Comparison of ENCODE assay signal across 28 mouse cellular contexts in the genomic region with DNA sequence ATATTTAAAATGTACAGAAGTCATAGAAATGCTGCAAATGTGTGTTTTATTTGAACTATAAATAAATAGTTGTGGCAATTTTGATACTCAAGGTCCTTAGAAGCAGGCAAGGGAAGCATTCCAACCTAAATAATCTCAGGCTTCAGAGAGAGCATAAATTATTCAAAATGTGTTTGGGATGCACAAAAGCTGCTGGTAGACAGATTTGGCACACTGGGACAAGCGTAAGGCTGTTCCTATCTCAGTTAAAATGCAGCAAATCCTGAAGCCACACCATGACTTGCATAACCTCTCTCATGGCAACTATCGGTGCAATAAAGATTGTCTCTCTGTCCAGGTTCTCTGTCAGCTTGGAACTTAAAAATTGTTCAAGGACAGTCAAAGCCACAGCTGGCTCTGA.
A peak's percentile ranks its signal among the peaks of the same experiment; 100 is the strongest.
DNase-seq lines count a peak whose midpoint lies in the region; ATAC-seq and TF ChIP-seq lines count a peak whose summit lies in the region.
"Had no signal": no experiment of that assay in that cellular context is flagged by ENCODE, and none has a peak within 500 bp of the region (broad histone marks: within the 10 kb centered on the region; RNA-seq: fewer than 3 reads in every experiment).

No protein-coding gene starts in this region.

- H3K4me2 ChIP-seq in forebrain, embryonic 16.5 days (ENCODE audit: low read length) = no peak overlapping the region
- no peak overlapping the region for H3K4me2 ChIP-seq in forebrain, embryonic 12.5 days
- H3K4me2 ChIP-seq in kidney, postnatal 0 days (ENCODE audit: low read length) = no peak overlapping the region
- H3K4me2 ChIP-seq: embryonic facial prominence, embryonic 13.5 days; heart, embryonic 11.5 days; hindbrain, embryonic 12.5 days; intestine, embryonic 15.5 days had no signal

- no peak overlapping the region for H3K4me3 ChIP-seq in forebrain, embryonic 16.5 days (replicated peaks; ENCODE audit: low read length)
- no peak overlapping the region for H3K4me3 ChIP-seq in forebrain, embryonic 12.5 days (replicated peaks)
- no peak overlapping the region for H3K4me3 ChIP-seq in kidney, postnatal 0 days (replicated peaks; ENCODE audit: low read depth, low read length)
- H3K4me3 ChIP-seq: embryonic facial prominence, embryonic 10.5 days; embryonic facial prominence, embryonic 13.5 days; erythroblast, embryonic 14.5 days; gastrocnemius, adult 2 months; hindbrain, embryonic 12.5 days; intestine, embryonic 15.5 days had no signal

- no peaks in the 10 kb centered on the region for H3K9me3 ChIP-seq in forebrain, embryonic 16.5 days (ENCODE audit: control insufficient read depth, low read length)
- no peaks in the 10 kb centered on the region for H3K9me3 ChIP-seq in forebrain, embryonic 12.5 days
- no peaks in the 10 kb centered on the region for H3K9me3 ChIP-seq in kidney, postnatal 0 days (replicated peaks; ENCODE audit: low read length)
- H3K9me3 ChIP-seq: embryonic facial prominence, embryonic 10.5 days; embryonic facial prominence, embryonic 13.5 days; G1E; hindbrain, embryonic 12.5 days; intestine, embryonic 15.5 days had no signal

- no peak for TF ChIP-seq CTCF in kidney, postnatal 0 days (IDR thresholded peaks at IDR 0.05; ENCODE audit: low read depth)

- 76% methylated on average over 2 of the region's 2 CpGs for WGBS in forebrain, embryonic 16.5 days
- 96% methylated on average over 2 of the region's 2 CpGs for WGBS in forebrain, embryonic 12.5 days
- WGBS in kidney, postnatal 0 days = 55% methylated on average over 2 of the region's 2 CpGs

- no peaks in the 10 kb centered on the region for H3K36me3 ChIP-seq in forebrain, embryonic 16.5 days (ENCODE audit: control insufficient read depth, insufficient read depth)
- H3K36me3 ChIP-seq in forebrain, embryonic 12.5 days (replicated peaks) = no peaks in the 10 kb centered on the region
- no peaks in the 10 kb centered on the region for H3K36me3 ChIP-seq in kidney, postnatal 0 days (ENCODE audit: insufficient read depth, low read length)
- H3K36me3 ChIP-seq: embryonic facial prominence, embryonic 10.5 days; embryonic facial prominence, embryonic 13.5 days; G1E; hindbrain, embryonic 12.5 days; intestine, embryonic 15.5 days had no signal

- H3K27me3 ChIP-seq in forebrain, embryonic 16.5 days (replicated peaks; ENCODE audit: control insufficient read depth, insufficient read depth, low read length) = no peaks in the 10 kb centered on the region
- no peaks in the 10 kb centered on the region for H3K27me3 ChIP-seq in forebrain, embryonic 12.5 days
- H3K27me3 ChIP-seq in kidney, postnatal 0 days (ENCODE audit: insufficient read depth, low read length) = no peaks in the 10 kb centered on the region
- H3K27me3 ChIP-seq: CH12.LX; embryonic facial prominence, embryonic 13.5 days; hindbrain, embryonic 12.5 days; intestine, embryonic 15.5 days had no signal

- H3K27ac ChIP-seq in forebrain, embryonic 16.5 days (ENCODE audit: low read length) = no peak overlapping the region
- no peak overlapping the region for H3K27ac ChIP-seq in forebrain, embryonic 12.5 days
- H3K27ac ChIP-seq in kidney, postnatal 0 days = no peak overlapping the region
- H3K27ac ChIP-seq: embryonic facial prominence, embryonic 10.5 days; embryonic facial prominence, embryonic 13.5 days; gastrocnemius, adult 2 months; hindbrain, embryonic 12.5 days; intestine, embryonic 15.5 days had no signal

- H3K4me1 ChIP-seq in forebrain, embryonic 16.5 days (replicated peaks; ENCODE audit: control insufficient read depth, insufficient read depth, low read length) = 0 out of 2 replicates have a peak, but pooled peaks cover 2% of the 10 kb centered on the region
- H3K4me1 ChIP-seq in forebrain, embryonic 12.5 days = no peaks in the 10 kb centered on the region
- H3K4me1 ChIP-seq in kidney, postnatal 0 days (replicated peaks; ENCODE audit: insufficient read depth, low read length) = no peaks in the 10 kb centered on the region
- H3K4me1 ChIP-seq: embryonic facial prominence, embryonic 10.5 days; embryonic facial prominence, embryonic 13.5 days; hindbrain, embryonic 12.5 days; intestine, embryonic 15.5 days had no signal

- ATAC-seq in forebrain, embryonic 16.5 days = 0 out of 2 replicates have a peak, but pooled peaks have one; percentile 31
- ATAC-seq in forebrain, embryonic 12.5 days (ENCODE audit: low FRiP score) = no peak
- ATAC-seq in kidney, postnatal 0 days (replicated peaks; ENCODE audit: low FRiP score, low read depth) = no peak
- ATAC-seq: hindbrain, embryonic 16.5 days; intestine, embryonic 15.5 days; Patski had no signal

- DNase-seq in kidney, postnatal 0 days (ENCODE audit: low spot score) = peak; percentile 4
- DNase-seq in kidney, adult 9 months = no peak
- peak; percentile 6 for DNase-seq in lung, postnatal 10 days
- no peak for DNase-seq in lung, postnatal 4 days
- DNase-seq in left cerebral cortex, postnatal 14 days (ENCODE audit: low spot score in 2 of 2) = no peak
- DNase-seq: adrenal gland, postnatal 10 days; adrenal gland, postnatal 36 days; B cell, adult 2 months; cerebellum, adult 11-12 months; cerebellum, adult 8-10 months; cerebellum, postnatal 10 days; cerebellum, postnatal 36 days; embryo, embryonic 11 days; gastrocnemius, adult 2 months; gastrocnemius, postnatal 14 days; heart, adult 11 months had no signal

- intact Hi-C loops in left cerebral cortex, postnatal 14 days (cut with DNase I) = no loop called here

- no peak overlapping the region for H3K9ac ChIP-seq in forebrain, embryonic 16.5 days (replicated peaks; ENCODE audit: low read depth, low read length)
- H3K9ac ChIP-seq in forebrain, embryonic 12.5 days = no peak overlapping the region
- no peak overlapping the region for H3K9ac ChIP-seq in kidney, postnatal 0 days (ENCODE audit: low read depth, low read length)
- H3K9ac ChIP-seq: embryonic facial prominence, embryonic 13.5 days; hindbrain, embryonic 12.5 days; intestine, embryonic 15.5 days had no signal

Comparison
In these comparisons a context has a peak if more than half of its experiments do, and no peak if none do; other contexts are left out.
1. DNase-seq: peak in kidney, postnatal 0 days (single experiment) and lung, postnatal 10 days (single experiment); none in kidney, adult 9 months (single experiment), lung, postnatal 4 days (0 of 2) and left cerebral cortex, postnatal 14 days (0 of 2).